Mouse (Mus musculus) thymus, adult 2 months (tissue): ENCODE data around the gene Npnt.

ENCODE experiments used
- CTCF ChIP-seq: fragments of 200-500 bp; IDR thresholded peaks from 2 replicates; pipeline ENCODE4 v1.5.1; 2012; ENCODE audit warnings: mild to moderate bottlenecking, control low read depth, low read length, moderate library complexity, borderline replicate concordance; ENCODE audit not compliant: control insufficient read depth, poor library complexity, insufficient read depth; ENCODE audit errors: extremely low read depth
- POLR2A ChIP-seq: fragments of 200-500 bp; IDR thresholded peaks from 2 replicates; pipeline ENCODE4 v1.6.1; 2012; ENCODE audit warnings: mild to moderate bottlenecking, low read length, control low read depth, moderate library complexity; ENCODE audit not compliant: control insufficient read depth, poor library complexity, insufficient read depth; ENCODE audit errors: extremely low read depth

- TF ChIP-seq POLR2A (no peak), CTCF (no peak)
Measured at GRCm38 (mm10) chr3:132905224-132905930, 44.7 kb downstream of the Npnt start.
